Mouse (Mus musculus): ENCODE measurements around the gene Tnfaip8l3. TPM values are rescaled to one million over a fixed set of nuclear protein-coding genes. Genes with fewer than 3 reads are reported as not detected.
A peak's percentile ranks its signal among the peaks of the same experiment; 100 is the strongest.

Tnfaip8l3 gene
- polyA plus RNA-seq, 1 experiment from 2014 or later, result 0.31 TPM

GRCm38 (mm10) chr9:54069204-54069603 lies 1.0 kb upstream of the Tnfaip8l3 start:
- WGBS, result 42% methylated on average over 5 of the region's 5 CpGs
- H3K27ac ChIP-seq (ENCODE audit: low read depth, low read length), result no peak overlapping the region
- no peaks in the 10 kb centered on the region for H3K9me3 ChIP-seq (ENCODE audit: control insufficient read depth, low read length)
- ATAC-seq (ENCODE audit: low FRiP score, low TSS enrichment), result no peak
- peaks cover 13% of the 10 kb centered on the region for H3K27me3 ChIP-seq (ENCODE audit: control insufficient read depth, insufficient read depth, low read length)
- peak overlapping the region; percentile 95 for H3K4me2 ChIP-seq (replicated peaks; ENCODE audit: low read depth, low read length)
- no peaks in the 10 kb centered on the region for H3K36me3 ChIP-seq (ENCODE audit: control insufficient read depth, insufficient read depth, low read length)
- H3K4me1 ChIP-seq (ENCODE audit: control insufficient read depth, insufficient read depth, low read length), result 0 out of 2 replicates have a peak, but pooled peaks cover 3% of the 10 kb centered on the region
- peak overlapping the region; percentile 54 for H3K4me3 ChIP-seq (ENCODE audit: low read length)
- no peak overlapping the region; the same call in 1 of the 2 replicates for H3K9ac ChIP-seq (ENCODE audit: low read depth, low read length)

- H3K9ac ChIP-seq (ENCODE audit: low read depth, low read length), result peak overlapping the region; percentile 57; the same call in 1 of the 2 replicates
- WGBS, result 2% methylated on average over 11 of the region's 11 CpGs
Measured at GRCm38 (mm10) chr9:54068777-54069176, 589 bp upstream of the Tnfaip8l3 start.

GRCm38 (mm10) chr9:54067642-54068031 lies 551 bp downstream of the Tnfaip8l3 start:
- no peaks in the 10 kb centered on the region for H3K36me3 ChIP-seq (ENCODE audit: control insufficient read depth, insufficient read depth, low read length)
- no peak for ATAC-seq (ENCODE audit: low FRiP score, low TSS enrichment)
- H3K4me1 ChIP-seq (ENCODE audit: control insufficient read depth, insufficient read depth, low read length), result 0 out of 2 replicates have a peak, but pooled peaks cover 3% of the 10 kb centered on the region
- H3K4me3 ChIP-seq (ENCODE audit: low read length), result peak overlapping the region; percentile 54
- H3K27ac ChIP-seq (ENCODE audit: low read depth, low read length), result no peak overlapping the region
- WGBS, result 1% methylated on average over 16 of the region's 16 CpGs
- peak overlapping the region; percentile 95 for H3K4me2 ChIP-seq (replicated peaks; ENCODE audit: low read depth, low read length)
- H3K27me3 ChIP-seq (ENCODE audit: control insufficient read depth, insufficient read depth, low read length), result peaks cover 13% of the 10 kb centered on the region
- H3K9ac ChIP-seq (ENCODE audit: low read depth, low read length), result peak overlapping the region; percentile 57
- H3K9me3 ChIP-seq (ENCODE audit: control insufficient read depth, low read length), result no peaks in the 10 kb centered on the region

More at GRCm38 (mm10) chr9:54068777-54069176, 589 bp upstream of the Tnfaip8l3 start:
- Histone ChIP-seq H3K27me3 (ENCODE audit: control insufficient read depth, insufficient read depth, low read length) (peaks cover 13% of the 10 kb centered on the region), H3K4me2 (replicated peaks; ENCODE audit: low read depth, low read length) (peak overlapping the region; percentile 95), H3K9me3 (ENCODE audit: control insufficient read depth, low read length) (no peaks in the 10 kb centered on the region), H3K4me3 (ENCODE audit: low read length) (peak overlapping the region; percentile 54), H3K27ac (ENCODE audit: low read depth, low read length) (no peak overlapping the region), H3K4me1 (ENCODE audit: control insufficient read depth, insufficient read depth, low read length) (0 out of 2 replicates have a peak, but pooled peaks cover 3% of the 10 kb centered on the region), H3K36me3 (ENCODE audit: control insufficient read depth, insufficient read depth, low read length) (no peaks in the 10 kb centered on the region)
- peak; percentile 84 for ATAC-seq (ENCODE audit: low FRiP score, low TSS enrichment)

- 56% methylated on average over 3 of the region's 3 CpGs for WGBS
- Histone ChIP-seq H3K9me3 (ENCODE audit: control insufficient read depth, low read length) (no peaks in the 10 kb centered on the region), H3K9ac (ENCODE audit: low read depth, low read length) (no peak overlapping the region), H3K4me1 (ENCODE audit: control insufficient read depth, insufficient read depth, low read length) (0 out of 2 replicates have a peak, but pooled peaks cover 3% of the 10 kb centered on the region), H3K36me3 (ENCODE audit: control insufficient read depth, insufficient read depth, low read length) (no peaks in the 10 kb centered on the region), H3K4me2 (replicated peaks; ENCODE audit: low read depth, low read length) (no peak overlapping the region), H3K27ac (ENCODE audit: low read depth, low read length) (no peak overlapping the region), H3K4me3 (ENCODE audit: low read length) (no peak overlapping the region), H3K27me3 (ENCODE audit: control insufficient read depth, insufficient read depth, low read length) (peaks cover 13% of the 10 kb centered on the region)
- ATAC-seq (ENCODE audit: low FRiP score, low TSS enrichment), result no peak
Measured at GRCm38 (mm10) chr9:54064836-54065235, 3.4 kb downstream of the Tnfaip8l3 start.

GRCm38 (mm10) chr9:54063655-54064054 lies 4.5 kb downstream of the Tnfaip8l3 start:
- H3K36me3 ChIP-seq (ENCODE audit: control insufficient read depth, insufficient read depth, low read length), result no peaks in the 10 kb centered on the region
- no peak overlapping the region for H3K9ac ChIP-seq (ENCODE audit: low read depth, low read length)
- H3K9me3 ChIP-seq (ENCODE audit: control insufficient read depth, low read length), result no peaks in the 10 kb centered on the region
- no peak for ATAC-seq (ENCODE audit: low FRiP score, low TSS enrichment)
- peaks cover 13% of the 10 kb centered on the region for H3K27me3 ChIP-seq (ENCODE audit: control insufficient read depth, insufficient read depth, low read length)
- no peak overlapping the region for H3K27ac ChIP-seq (ENCODE audit: low read depth, low read length)
- no peak overlapping the region for H3K4me3 ChIP-seq (ENCODE audit: low read length)
- no peaks in the 10 kb centered on the region for H3K4me1 ChIP-seq (ENCODE audit: control insufficient read depth, insufficient read depth, low read length)
- WGBS, result 56% methylated on average over 3 of the region's 3 CpGs
- H3K4me2 ChIP-seq (replicated peaks; ENCODE audit: low read depth, low read length), result no peak overlapping the region

- no peaks in the 10 kb centered on the region for H3K9me3 ChIP-seq (ENCODE audit: control insufficient read depth, low read length)
- H3K4me1 ChIP-seq (ENCODE audit: control insufficient read depth, insufficient read depth, low read length), result no peaks in the 10 kb centered on the region
- no peak overlapping the region for H3K9ac ChIP-seq (ENCODE audit: low read depth, low read length)
- H3K36me3 ChIP-seq (ENCODE audit: control insufficient read depth, insufficient read depth, low read length), result no peaks in the 10 kb centered on the region
- no peak for ATAC-seq (ENCODE audit: low FRiP score, low TSS enrichment)
- no peak overlapping the region for H3K27ac ChIP-seq (ENCODE audit: low read depth, low read length)
- H3K4me2 ChIP-seq (replicated peaks; ENCODE audit: low read depth, low read length), result no peak overlapping the region
- H3K4me3 ChIP-seq (ENCODE audit: low read length), result no peak overlapping the region
- 78% methylated on average over 5 of the region's 5 CpGs for WGBS
- H3K27me3 ChIP-seq (ENCODE audit: control insufficient read depth, insufficient read depth, low read length), result no peaks in the 10 kb centered on the region
Measured at GRCm38 (mm10) chr9:54061666-54062065, 6.5 kb downstream of the Tnfaip8l3 start.

GRCm38 (mm10) chr9:54051298-54052068 lies 16.7 kb downstream of the Tnfaip8l3 start:
- H3K4me2 ChIP-seq (replicated peaks; ENCODE audit: low read depth, low read length), result no peak overlapping the region
- WGBS, result 84% methylated on average over 3 of the region's 3 CpGs
- no peaks in the 10 kb centered on the region for H3K36me3 ChIP-seq (ENCODE audit: control insufficient read depth, insufficient read depth, low read length)
- no peaks in the 10 kb centered on the region for H3K27me3 ChIP-seq (ENCODE audit: control insufficient read depth, insufficient read depth, low read length)
- H3K4me3 ChIP-seq (ENCODE audit: low read length), result no peak overlapping the region
- H3K27ac ChIP-seq (ENCODE audit: low read depth, low read length), result no peak overlapping the region
- no peaks in the 10 kb centered on the region for H3K9me3 ChIP-seq (ENCODE audit: control insufficient read depth, low read length)
- no peaks in the 10 kb centered on the region for H3K4me1 ChIP-seq (ENCODE audit: control insufficient read depth, insufficient read depth, low read length)
- H3K9ac ChIP-seq (ENCODE audit: low read depth, low read length), result no peak overlapping the region
- ATAC-seq (ENCODE audit: low FRiP score, low TSS enrichment), result no peak

GRCm38 (mm10) chr9:54048978-54049377 lies 19.2 kb downstream of the Tnfaip8l3 start:
- Histone ChIP-seq H3K4me3 (ENCODE audit: low read length) (no peak overlapping the region), H3K27me3 (ENCODE audit: control insufficient read depth, insufficient read depth, low read length) (no peaks in the 10 kb centered on the region), H3K4me1 (ENCODE audit: control insufficient read depth, insufficient read depth, low read length) (no peaks in the 10 kb centered on the region), H3K9me3 (ENCODE audit: control insufficient read depth, low read length) (no peaks in the 10 kb centered on the region), H3K27ac (ENCODE audit: low read depth, low read length) (no peak overlapping the region), H3K36me3 (ENCODE audit: control insufficient read depth, insufficient read depth, low read length) (no peaks in the 10 kb centered on the region), H3K9ac (ENCODE audit: low read depth, low read length) (no peak overlapping the region), H3K4me2 (replicated peaks; ENCODE audit: low read depth, low read length) (no peak overlapping the region)
- 75% methylated on average over 5 of the region's 5 CpGs for WGBS
- no peak for ATAC-seq (ENCODE audit: low FRiP score, low TSS enrichment)

- Histone ChIP-seq H3K27ac (ENCODE audit: low read depth, low read length) (no peak overlapping the region), H3K27me3 (ENCODE audit: control insufficient read depth, insufficient read depth, low read length) (no peaks in the 10 kb centered on the region), H3K4me1 (ENCODE audit: control insufficient read depth, insufficient read depth, low read length) (no peaks in the 10 kb centered on the region), H3K4me2 (replicated peaks; ENCODE audit: low read depth, low read length) (no peak overlapping the region), H3K9ac (ENCODE audit: low read depth, low read length) (no peak overlapping the region), H3K36me3 (ENCODE audit: control insufficient read depth, insufficient read depth, low read length) (no peaks in the 10 kb centered on the region), H3K4me3 (ENCODE audit: low read length) (no peak overlapping the region), H3K9me3 (ENCODE audit: control insufficient read depth, low read length) (no peaks in the 10 kb centered on the region)
- 93% methylated on average over 5 of the region's 5 CpGs for WGBS
- no peak for ATAC-seq (ENCODE audit: low FRiP score, low TSS enrichment)
Measured at GRCm38 (mm10) chr9:54043067-54043466, 25.1 kb downstream of the Tnfaip8l3 start.
